Mouse (Mus musculus): ENCODE data around the gene Cramp1l. TPM values are rescaled to one million over a fixed set of nuclear protein-coding genes. Genes with fewer than 3 reads are reported as not detected.

Gene Cramp1l
- polyA plus RNA-seq, 1 experiment from 2014 or later = 11.2 TPM

DNA sequence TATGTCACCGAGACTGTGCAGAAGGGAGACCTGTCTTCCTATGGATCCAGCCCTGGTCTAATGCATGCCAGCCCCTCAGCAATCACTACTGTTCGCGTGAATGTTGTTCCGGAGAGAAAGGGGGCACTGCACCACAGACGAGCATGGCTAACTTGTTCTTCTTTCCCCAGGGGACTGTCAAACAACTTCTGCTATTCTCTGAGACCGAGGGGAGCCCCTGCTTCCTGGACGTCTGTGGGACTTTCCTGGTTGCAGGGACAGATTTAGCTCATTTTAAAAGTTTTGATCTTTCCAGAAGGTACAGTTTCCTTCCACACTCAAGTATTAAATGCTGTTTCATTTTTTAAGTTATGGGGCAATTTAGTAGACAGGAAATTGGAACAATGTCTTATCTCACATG, 29.3 kb upstream of the Cramp1l start:
- no peak overlapping the region for H3K4me3 ChIP-seq (ENCODE audit: low read depth, low read length)
- H3K36me3 ChIP-seq (ENCODE audit: control insufficient read depth, insufficient read depth, low read length) = peaks cover 3% of the 10 kb centered on the region; the same call in 1 of the 2 replicates
- no peaks in the 10 kb centered on the region for H3K27me3 ChIP-seq (ENCODE audit: control insufficient read depth, insufficient read depth, low read length)
- no peak overlapping the region for H3K4me2 ChIP-seq
- DNase-seq (ENCODE audit: low spot score, missing footprints) (no peak), ATAC-seq (ENCODE audit: low FRiP score) (no peak)
- WGBS = 77% methylated on average over 7 of the region's 7 CpGs
- no peaks in the 10 kb centered on the region for H3K4me1 ChIP-seq (ENCODE audit: control insufficient read depth, insufficient read depth, low read length)
- H3K27ac ChIP-seq (ENCODE audit: low read depth, low read length) = no peak overlapping the region
- no peak overlapping the region for H3K9ac ChIP-seq (ENCODE audit: low read length)
- H3K9me3 ChIP-seq (ENCODE audit: control insufficient read depth, low read length) = no peaks in the 10 kb centered on the region

DNA sequence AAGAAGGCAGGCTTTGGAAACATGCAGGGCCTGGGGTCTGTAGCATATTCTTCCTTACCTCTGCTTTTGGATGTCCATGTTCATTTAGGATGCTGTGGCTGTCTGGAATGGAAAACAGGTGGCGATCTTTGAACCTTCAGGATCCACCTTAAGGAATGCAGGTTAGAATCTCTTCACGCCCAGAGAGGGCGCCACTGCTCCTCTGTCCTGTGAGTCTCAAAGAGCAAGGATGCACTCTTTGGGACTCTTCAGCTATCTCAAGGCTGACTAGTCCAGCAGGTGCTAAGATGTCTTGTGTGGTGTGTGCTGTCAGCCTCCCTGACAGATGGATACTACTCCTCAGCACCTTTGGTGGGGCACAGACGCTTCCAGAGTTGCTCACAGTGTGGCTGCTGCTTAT, 20.6 kb upstream of the Cramp1l start:
- WGBS = 68% methylated on average over 4 of the region's 4 CpGs
- ATAC-seq (ENCODE audit: low FRiP score) = no peak
- Histone ChIP-seq H3K4me2 (no peak overlapping the region), H3K36me3 (ENCODE audit: control insufficient read depth, insufficient read depth, low read length) (no peaks in the 10 kb centered on the region), H3K9me3 (ENCODE audit: control insufficient read depth, low read length) (no peaks in the 10 kb centered on the region), H3K4me1 (ENCODE audit: control insufficient read depth, insufficient read depth, low read length) (no peaks in the 10 kb centered on the region), H3K27ac (ENCODE audit: low read depth, low read length) (no peak overlapping the region), H3K9ac (ENCODE audit: low read length) (no peak overlapping the region), H3K4me3 (ENCODE audit: low read depth, low read length) (no peak overlapping the region), H3K27me3 (ENCODE audit: control insufficient read depth, insufficient read depth, low read length) (no peaks in the 10 kb centered on the region)
- DNase-seq (ENCODE audit: low spot score, missing footprints) = no peak

DNA sequence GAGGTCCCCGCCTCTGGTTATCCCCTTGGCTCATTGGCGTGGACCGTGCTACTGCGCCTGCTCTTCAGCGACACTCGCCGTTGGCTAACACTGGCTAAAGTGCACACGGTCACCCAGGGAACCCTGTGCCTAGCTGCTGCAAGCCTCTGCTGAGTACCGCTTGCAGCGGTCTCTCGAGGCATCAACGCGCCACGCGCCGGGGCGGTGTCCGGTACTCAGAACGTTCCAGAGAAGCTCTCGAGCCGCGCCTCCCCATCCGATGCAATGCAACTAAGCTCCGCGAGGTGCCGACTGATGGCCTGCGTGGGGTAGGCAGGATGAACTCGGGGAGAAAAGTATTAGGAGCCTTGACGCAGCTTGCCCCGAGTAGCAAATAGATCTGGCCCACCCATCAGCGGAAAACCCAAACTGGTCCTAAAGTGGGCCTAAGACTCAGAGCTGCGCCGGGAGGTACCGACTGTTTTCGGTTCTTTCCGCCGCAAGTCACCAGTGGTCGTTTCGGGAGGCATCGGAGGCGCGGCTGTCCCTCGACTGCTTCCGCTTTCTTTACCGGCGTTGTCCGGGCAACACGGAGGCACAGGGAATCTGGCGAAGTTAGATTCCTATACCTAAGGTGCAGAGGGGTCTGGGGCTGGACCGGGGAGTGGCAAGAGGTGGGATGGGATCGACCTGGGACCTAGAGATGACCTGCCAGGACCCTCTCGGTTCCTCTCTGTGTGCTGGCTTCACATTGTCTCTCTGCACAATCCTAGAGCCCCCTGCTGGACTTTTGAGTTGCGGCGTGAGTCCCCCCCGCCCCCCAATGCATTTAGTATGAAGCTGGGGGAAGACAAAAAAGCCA, 924 bp upstream of the Cramp1l start:
- H3K9ac ChIP-seq (ENCODE audit: low read length) = peak overlapping the region; percentile 75
- H3K4me3 ChIP-seq (ENCODE audit: low read depth, low read length) = peak overlapping the region; percentile 99
- H3K9me3 ChIP-seq (ENCODE audit: control insufficient read depth, low read length) = no peaks in the 10 kb centered on the region
- ATAC-seq (ENCODE audit: low FRiP score) (peak; percentile 90), DNase-seq (ENCODE audit: low spot score, missing footprints) (peak; percentile 95)
- H3K27me3 ChIP-seq (ENCODE audit: control insufficient read depth, insufficient read depth, low read length) = no peaks in the 10 kb centered on the region
- peaks cover 11% of the 10 kb centered on the region; the same call in 1 of the 2 replicates for H3K4me1 ChIP-seq (ENCODE audit: control insufficient read depth, insufficient read depth, low read length)
- WGBS = under 1% methylated on average over 55 of the region's 55 CpGs
- peak overlapping the region; percentile 74 for H3K27ac ChIP-seq (ENCODE audit: low read depth, low read length)
- peaks cover 3% of the 10 kb centered on the region; the same call in 1 of the 2 replicates for H3K36me3 ChIP-seq (ENCODE audit: control insufficient read depth, insufficient read depth, low read length)
- peak overlapping the region; percentile 91 for H3K4me2 ChIP-seq

DNA sequence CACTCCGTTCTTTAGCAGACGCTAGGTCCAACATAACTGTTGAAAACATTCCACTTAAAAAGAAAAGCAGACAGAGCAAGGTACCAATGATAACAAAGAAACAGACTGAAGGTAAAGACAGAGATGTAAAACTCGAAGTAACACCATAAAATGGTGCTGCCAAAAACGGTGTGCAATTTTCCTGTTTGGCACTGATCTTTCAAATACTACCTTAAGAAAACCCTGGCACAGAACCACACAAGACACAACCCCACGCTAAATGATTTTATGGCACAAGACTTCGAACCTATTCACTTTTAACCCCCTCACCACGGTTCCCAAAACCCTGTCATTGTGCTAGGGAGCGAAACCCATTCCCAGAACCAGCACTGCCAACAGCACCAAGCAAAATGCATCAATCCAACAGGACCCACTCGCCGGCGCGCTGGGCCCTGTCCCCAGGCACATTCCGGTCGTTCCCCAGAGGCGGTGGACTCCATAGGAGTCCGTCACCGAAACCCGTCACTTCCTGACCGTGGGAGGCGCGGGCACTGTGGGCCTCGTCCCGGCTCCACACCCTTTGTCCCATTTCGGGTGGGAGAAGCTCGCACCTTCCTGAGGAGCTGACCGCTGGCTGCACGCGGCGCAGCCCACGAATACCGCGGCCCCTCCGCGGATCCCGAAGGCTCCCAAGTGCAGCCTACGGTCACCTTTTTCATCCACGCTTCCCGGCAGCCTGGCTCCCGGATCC, 582 bp downstream of the Cramp1l start:
- WGBS = under 1% methylated on average over 39 of the region's 39 CpGs
- peak; percentile 92 for DNase-seq (ENCODE audit: low spot score, missing footprints)
- peak; percentile 9; the same call in 1 of the 2 replicates for ATAC-seq (ENCODE audit: low FRiP score)
- Histone ChIP-seq H3K4me1 (ENCODE audit: control insufficient read depth, insufficient read depth, low read length) (peaks cover 11% of the 10 kb centered on the region; the same call in 1 of the 2 replicates), H3K4me2 (peak overlapping the region; percentile 91), H3K27ac (ENCODE audit: low read depth, low read length) (peak overlapping the region; percentile 72; the same call in 1 of the 2 replicates), H3K27me3 (ENCODE audit: control insufficient read depth, insufficient read depth, low read length) (no peaks in the 10 kb centered on the region), H3K9me3 (ENCODE audit: control insufficient read depth, low read length) (no peaks in the 10 kb centered on the region), H3K36me3 (ENCODE audit: control insufficient read depth, insufficient read depth, low read length) (peaks cover 7% of the 10 kb centered on the region), H3K9ac (ENCODE audit: low read length) (peak overlapping the region; percentile 99), H3K4me3 (ENCODE audit: low read depth, low read length) (peak overlapping the region; percentile 99)

GRCm38 (mm10) chr17:25013606-25014501, 1.7 kb downstream of the Cramp1l start:
- under 1% methylated on average over 77 of the region's 81 CpGs for WGBS
- no peak for ATAC-seq (ENCODE audit: low FRiP score)
- H3K4me1 ChIP-seq (ENCODE audit: control insufficient read depth, insufficient read depth, low read length) = peaks cover 11% of the 10 kb centered on the region; the same call in 1 of the 2 replicates

DNA sequence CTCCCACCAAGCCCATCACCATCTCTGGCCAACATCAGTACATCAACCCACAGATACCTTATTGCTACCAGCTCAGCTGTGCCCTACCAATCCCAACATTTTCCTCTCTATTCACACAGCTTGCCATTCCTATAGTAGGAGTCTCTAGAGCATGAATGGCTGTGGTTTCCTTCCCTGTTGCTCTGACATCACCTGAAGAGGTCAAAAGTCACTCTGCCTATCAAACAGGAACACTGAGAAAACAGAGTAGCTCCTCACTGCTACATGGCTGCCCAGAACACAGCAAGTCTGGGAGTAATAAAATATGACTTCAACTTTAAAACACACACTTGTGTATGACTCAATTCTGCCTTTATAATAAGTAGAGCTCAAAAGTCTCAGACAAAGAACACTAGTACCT, 8.1 kb downstream of the Cramp1l start:
- no peaks in the 10 kb centered on the region for H3K4me1 ChIP-seq (ENCODE audit: control insufficient read depth, insufficient read depth, low read length)
- peaks cover 18% of the 10 kb centered on the region for H3K36me3 ChIP-seq (ENCODE audit: control insufficient read depth, insufficient read depth, low read length)
- H3K9me3 ChIP-seq (ENCODE audit: control insufficient read depth, low read length) = no peaks in the 10 kb centered on the region
- H3K4me2 ChIP-seq = no peak overlapping the region
- H3K27ac ChIP-seq (ENCODE audit: low read depth, low read length) = no peak overlapping the region
- DNase-seq (ENCODE audit: low spot score, missing footprints) = no peak
- no peak overlapping the region for H3K4me3 ChIP-seq (ENCODE audit: low read depth, low read length)
- no peaks in the 10 kb centered on the region for H3K27me3 ChIP-seq (ENCODE audit: control insufficient read depth, insufficient read depth, low read length)
- no peak for ATAC-seq (ENCODE audit: low FRiP score)
- no peak overlapping the region for H3K9ac ChIP-seq (ENCODE audit: low read length)

More at GRCm38 (mm10) chr17:25013606-25014501, 1.7 kb downstream of the Cramp1l start:
- H3K9ac ChIP-seq (ENCODE audit: low read length) = peak overlapping the region; percentile 99
- peaks cover 7% of the 10 kb centered on the region for H3K36me3 ChIP-seq (ENCODE audit: control insufficient read depth, insufficient read depth, low read length)
- H3K9me3 ChIP-seq (ENCODE audit: control insufficient read depth, low read length) = no peaks in the 10 kb centered on the region
- H3K4me2 ChIP-seq = peak overlapping the region; percentile 91
- H3K27me3 ChIP-seq (ENCODE audit: control insufficient read depth, insufficient read depth, low read length) = no peaks in the 10 kb centered on the region
- peak; percentile 95 for DNase-seq (ENCODE audit: low spot score, missing footprints)
- H3K27ac ChIP-seq (ENCODE audit: low read depth, low read length) = peak overlapping the region; percentile 67
- H3K4me3 ChIP-seq (ENCODE audit: low read depth, low read length) = peak overlapping the region; percentile 99

GRCm38 (mm10) chr17:25005102-25005501, 10.5 kb downstream of the Cramp1l start:
- no peak for DNase-seq (ENCODE audit: low spot score, missing footprints)
- H3K36me3 ChIP-seq (ENCODE audit: control insufficient read depth, insufficient read depth, low read length) = peaks cover 11% of the 10 kb centered on the region

DNA sequence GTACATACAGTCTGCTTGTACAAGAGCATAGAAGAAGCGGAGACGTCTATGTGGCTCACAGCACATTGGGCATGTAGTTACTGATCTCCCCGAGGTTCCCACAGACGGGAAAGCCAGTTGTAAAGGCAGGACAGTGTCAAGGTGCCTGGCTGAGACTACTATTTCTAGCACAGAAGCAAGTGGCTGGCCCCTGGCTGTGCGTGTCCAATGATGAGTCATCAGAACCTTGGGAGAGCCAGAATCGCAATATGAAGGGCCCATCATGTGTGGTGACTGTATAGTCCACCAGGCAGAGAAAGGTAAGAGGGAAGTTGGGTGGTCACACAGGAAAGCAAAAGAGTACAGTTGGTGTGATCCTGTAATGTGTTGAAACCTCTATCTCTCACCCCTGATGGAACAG, 20.9 kb downstream of the Cramp1l start:
- Histone ChIP-seq H3K27ac (ENCODE audit: low read depth, low read length) (no peak overlapping the region), H3K36me3 (ENCODE audit: control insufficient read depth, insufficient read depth, low read length) (peaks cover 34% of the 10 kb centered on the region), H3K4me3 (ENCODE audit: low read depth, low read length) (no peak overlapping the region), H3K4me1 (ENCODE audit: control insufficient read depth, insufficient read depth, low read length) (no peaks in the 10 kb centered on the region), H3K27me3 (ENCODE audit: control insufficient read depth, insufficient read depth, low read length) (no peaks in the 10 kb centered on the region), H3K9me3 (ENCODE audit: control insufficient read depth, low read length) (no peaks in the 10 kb centered on the region), H3K9ac (ENCODE audit: low read length) (no peak overlapping the region), H3K4me2 (no peak overlapping the region)
- no peak for ATAC-seq (ENCODE audit: low FRiP score)
- WGBS = 93% methylated on average over 6 of the region's 6 CpGs
- DNase-seq (ENCODE audit: low spot score, missing footprints) = no peak

More at GRCm38 (mm10) chr17:25005102-25005501, 10.5 kb downstream of the Cramp1l start:
- Histone ChIP-seq H3K4me3 (ENCODE audit: low read depth, low read length) (no peak overlapping the region), H3K4me2 (no peak overlapping the region), H3K27me3 (ENCODE audit: control insufficient read depth, insufficient read depth, low read length) (no peaks in the 10 kb centered on the region), H3K4me1 (ENCODE audit: control insufficient read depth, insufficient read depth, low read length) (no peaks in the 10 kb centered on the region), H3K9ac (ENCODE audit: low read length) (no peak overlapping the region), H3K27ac (ENCODE audit: low read depth, low read length) (no peak overlapping the region), H3K9me3 (ENCODE audit: control insufficient read depth, low read length) (no peaks in the 10 kb centered on the region)
- 96% methylated on average over 3 of the region's 3 CpGs for WGBS
- no peak for ATAC-seq (ENCODE audit: low FRiP score)

Data from midbrain, embryonic 11.5 days (tissue).